8 mouse cellular contexts compared by ENCODE assay signal in genomic region chr9:14839527-14839926, GRCm38 (mm10). TPM values are rescaled to one million over a fixed set of nuclear protein-coding genes. Genes with fewer than 3 reads are reported as not detected.
DNase-seq lines count a peak whose midpoint lies in the region; ATAC-seq lines count a peak whose summit lies in the region.

No protein-coding gene starts in this region.

- no peaks in the 10 kb centered on the region for H3K27me3 ChIP-seq in neural tube, embryonic 12.5 days (replicated peaks)
- no peaks in the 10 kb centered on the region for H3K27me3 ChIP-seq in neural tube, embryonic 14.5 days (ENCODE audit: control insufficient read depth, insufficient read depth, low read length)

- H3K4me3 ChIP-seq in neural tube, embryonic 12.5 days = no peak overlapping the region
- H3K4me3 ChIP-seq in neural tube, embryonic 14.5 days (ENCODE audit: low read depth, low read length) = no peak overlapping the region

- H3K4me2 ChIP-seq in neural tube, embryonic 12.5 days (replicated peaks) = no peak overlapping the region
- no peak overlapping the region for H3K4me2 ChIP-seq in neural tube, embryonic 14.5 days (ENCODE audit: low read depth, low read length)

- peak; percentile 72 for DNase-seq in heart, adult 11 months
- no peak for DNase-seq in heart, adult 9 months (ENCODE audit: low spot score in 2 of 2)
- no peak for DNase-seq in neural tube, embryonic 10.5 days (ENCODE audit: extremely low spot score, low spot score)
- DNase-seq in heart, postnatal 10 days = peak; percentile 33 to 37
- DNase-seq in left cerebral cortex, adult 11 months (ENCODE audit: low spot score) = no peak
- no peak for DNase-seq in left cerebral cortex, adult 9 months (ENCODE audit: low spot score in 2 of 2)

- intact Hi-C loops in heart, postnatal 10 days (cut with DNase I) = no loop called here

- ATAC-seq in neural tube, embryonic 12.5 days (ENCODE audit: low FRiP score, low read depth) = peak; percentile 82
- peak; percentile 62; the same call in 1 of the 2 replicates for ATAC-seq in neural tube, embryonic 14.5 days (ENCODE audit: low read depth)

- 54% methylated on average over 7 of the region's 7 CpGs for WGBS in neural tube, embryonic 12.5 days
- 29% methylated on average over 7 of the region's 7 CpGs for WGBS in neural tube, embryonic 14.5 days

- peaks cover 20% of the 10 kb centered on the region for H3K36me3 ChIP-seq in neural tube, embryonic 12.5 days
- H3K36me3 ChIP-seq in neural tube, embryonic 14.5 days (ENCODE audit: control insufficient read depth, insufficient read depth, low read length) = peaks cover 11% of the 10 kb centered on the region

- H3K9ac ChIP-seq in neural tube, embryonic 12.5 days = no peak overlapping the region
- no peak overlapping the region for H3K9ac ChIP-seq in neural tube, embryonic 14.5 days (replicated peaks; ENCODE audit: low read depth, low read length)

- 0 out of 2 replicates have a peak, but pooled peaks cover 3% of the 10 kb centered on the region for H3K4me1 ChIP-seq in neural tube, embryonic 12.5 days
- H3K4me1 ChIP-seq in neural tube, embryonic 14.5 days (ENCODE audit: control insufficient read depth, insufficient read depth, low read length) = no peaks in the 10 kb centered on the region

- no peak overlapping the region for H3K27ac ChIP-seq in neural tube, embryonic 12.5 days
- H3K27ac ChIP-seq in neural tube, embryonic 14.5 days (ENCODE audit: low read depth, low read length) = no peak overlapping the region

- H3K9me3 ChIP-seq in neural tube, embryonic 12.5 days = no peaks in the 10 kb centered on the region
- H3K9me3 ChIP-seq in neural tube, embryonic 14.5 days (ENCODE audit: control insufficient read depth, low read length) = no peaks in the 10 kb centered on the region

RNA-seq across cellular contexts. Expression of gene Gpr83, which starts 20.5 kb away (rescaled TPM):
- polyA plus RNA-seq in neural tube, embryonic 12.5 days (2016; fragmentation: Nextera tagmentation; extraction: Ambion mirVana) = 0.42 and 0.90 TPM in 2 replicates
- under 1 TPM in 1 of 2 experiments, not detected in 1; 0.07 TPM for total RNA-seq in heart, postnatal 10 days (2021)
- polyA plus RNA-seq in neural tube, embryonic 14.5 days (2014; fragmentation: Nextera tagmentation; extraction: Ambion mirVana) = 0.54 and 0.75 TPM in 2 replicates

RNA-seq across cellular contexts. Expression of gene Ankrd49, which starts 54.9 kb away (rescaled TPM):
- 41.8 and 45.1 TPM in 2 replicates for polyA plus RNA-seq in neural tube, embryonic 12.5 days (2016; fragmentation: Nextera tagmentation; extraction: Ambion mirVana)
- 1 to 10 TPM; 7.7 to 8.2 TPM for total RNA-seq in heart, postnatal 10 days (2021)
- polyA plus RNA-seq in neural tube, embryonic 14.5 days (2014; fragmentation: Nextera tagmentation; extraction: Ambion mirVana) = 25.9 and 31.9 TPM in 2 replicates

RNA-seq across cellular contexts. Expression of gene Mre11a, which starts 55.1 kb away (rescaled TPM):
- 19.7 and 21.9 TPM in 2 replicates for polyA plus RNA-seq in neural tube, embryonic 12.5 days (2016; fragmentation: Nextera tagmentation; extraction: Ambion mirVana)
- 10 to 100 TPM; 13.4 to 16.1 TPM for total RNA-seq in heart, postnatal 10 days (2021)
- polyA plus RNA-seq in neural tube, embryonic 14.5 days (2014; fragmentation: Nextera tagmentation; extraction: Ambion mirVana) = 15.2 and 15.6 TPM in 2 replicates

Comparison
In these comparisons a context has a peak if more than half of its experiments do, and no peak if none do; other contexts are left out.
1. DNase-seq: peak in heart, adult 11 months (single experiment) and heart, postnatal 10 days (2 of 2); none in heart, adult 9 months (0 of 2), neural tube, embryonic 10.5 days (single experiment), left cerebral cortex, adult 11 months (single experiment) and left cerebral cortex, adult 9 months (0 of 2).